Mouse (Mus musculus): ENCODE results near the gene Slc5a3. TPM values are rescaled to one million over a fixed set of nuclear protein-coding genes. Genes with fewer than 3 reads are reported as not detected.

The Slc5a3 gene
- polyA plus RNA-seq, 1 experiment from 2014 or later, result 2.8 TPM

- Histone ChIP-seq H3K9ac (no peak overlapping the region), H3K27ac (no peak overlapping the region), H3K36me3 (no peaks in the 10 kb centered on the region), H3K9me3 (replicated peaks) (no peaks in the 10 kb centered on the region), H3K27me3 (replicated peaks) (no peaks in the 10 kb centered on the region), H3K4me3 (no peak overlapping the region), H3K4me1 (no peaks in the 10 kb centered on the region), H3K4me2 (no peak overlapping the region)
- no peak for ATAC-seq
- WGBS (ENCODE audit: insufficient replicate concordance), result 74% methylated on average over 11 of the region's 11 CpGs
Measured at GRCm38 (mm10) chr16:92134148-92134764, 76.1 kb downstream of the Slc5a3 start.

- ATAC-seq, result no peak
- Histone ChIP-seq H3K9me3 (replicated peaks) (no peaks in the 10 kb centered on the region), H3K4me1 (no peaks in the 10 kb centered on the region), H3K9ac (no peak overlapping the region), H3K27me3 (replicated peaks) (no peaks in the 10 kb centered on the region), H3K4me2 (no peak overlapping the region), H3K27ac (no peak overlapping the region), H3K36me3 (no peaks in the 10 kb centered on the region), H3K4me3 (no peak overlapping the region)
- WGBS (ENCODE audit: insufficient replicate concordance), result 79% methylated on average over 15 of the region's 15 CpGs
Measured at GRCm38 (mm10) chr16:92136275-92136674, 78.2 kb downstream of the Slc5a3 start.

Other genes with a start within 250 kb of the Slc5a3 start
- 49.3 and 54.7 TPM in 2 replicates for gene Mrps6, start 52 bp upstream of the Slc5a3 start, polyA plus RNA-seq (2016; fragmentation: Nextera tagmentation; extraction: Ambion mirVana)
- gene Gm49711, start within 50 bp of the Slc5a3 start, polyA plus RNA-seq (2016; fragmentation: Nextera tagmentation; extraction: Ambion mirVana), result not detected in 2 replicates
- 0.13 TPM in 1 of 2 replicates, not detected in the other for gene Kcne2, start 234.1 kb downstream of the Slc5a3 start, polyA plus RNA-seq (2016; fragmentation: Nextera tagmentation; extraction: Ambion mirVana)
- 76.4 and 76.8 TPM in 2 replicates for gene Smim11, start 243.0 kb downstream of the Slc5a3 start, polyA plus RNA-seq (2016; fragmentation: Nextera tagmentation; extraction: Ambion mirVana)